Mouse (Mus musculus): Measurements from ENCODE around the gene Ccz1. TPM values are rescaled to one million over a fixed set of nuclear protein-coding genes. Genes with fewer than 3 reads are reported as not detected.

Gene Ccz1
- polyA plus RNA-seq, 1 experiment from 2014 or later, result 51.5 TPM

- no peaks in the 10 kb centered on the region for H3K4me1 ChIP-seq (ENCODE audit: control insufficient read depth in 2 of 2, insufficient read depth in 2 of 2, low read length in 2 of 2)
- H3K27ac ChIP-seq (replicated peaks in 1 of 2; ENCODE audit: control insufficient read depth in 1 of 2, insufficient read depth in 1 of 2, low read depth in 2 of 2, low read length in 2 of 2), result no peak overlapping the region
- ATAC-seq (ENCODE audit: insufficient number of reproducible peaks, insufficient read depth, low FRiP score, low read depth), result no peak
- peak overlapping the region; percentile 44 for H3K4me2 ChIP-seq (ENCODE audit: low read length)
- H3K4me3 ChIP-seq (ENCODE audit: control insufficient read depth in 1 of 2, insufficient read depth in 1 of 2, low read depth in 1 of 2, low read length in 2 of 2), result no peak overlapping the region
- no peaks in the 10 kb centered on the region for H3K36me3 ChIP-seq (ENCODE audit: control insufficient read depth, insufficient read depth, low read length)
- H3K9me3 ChIP-seq (ENCODE audit: control insufficient read depth, low read length), result peaks cover 6% of the 10 kb centered on the region; the same call in 1 of the 2 replicates
- no peaks in the 10 kb centered on the region for H3K27me3 ChIP-seq (ENCODE audit: control insufficient read depth, insufficient read depth, low read length)
- H3K9ac ChIP-seq (ENCODE audit: low read length), result no peak overlapping the region
- WGBS, result 45% methylated on average over 11 of the region's 11 CpGs
Measured at GRCm38 (mm10) chr5:144040720-144041364, 26.2 kb upstream of the Ccz1 start.

DNA sequence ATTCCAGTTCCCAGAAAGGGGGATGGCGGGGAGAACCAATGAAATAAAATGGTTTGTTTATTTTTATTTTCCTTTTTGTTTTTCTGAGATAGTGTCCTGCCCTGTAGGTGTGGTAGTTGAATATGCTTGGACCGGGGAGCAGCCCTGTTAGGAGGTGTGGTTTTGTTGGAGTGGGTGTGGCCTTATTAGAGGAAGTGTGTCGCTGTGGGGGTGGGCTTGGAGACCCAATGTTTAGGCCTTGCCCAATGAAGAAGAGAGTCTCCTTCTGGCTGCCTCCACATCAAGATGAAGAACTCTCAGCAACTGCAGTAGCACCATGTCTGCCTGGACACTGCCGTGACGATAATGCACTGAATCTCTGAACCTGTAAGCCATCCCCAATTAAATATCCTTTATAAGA is 25.2 kb upstream of the Ccz1 start:
- H3K4me2 ChIP-seq (ENCODE audit: low read length), result no peak overlapping the region
- H3K27me3 ChIP-seq (ENCODE audit: control insufficient read depth, insufficient read depth, low read length), result no peaks in the 10 kb centered on the region
- no peak overlapping the region for H3K9ac ChIP-seq (ENCODE audit: low read length)
- H3K4me1 ChIP-seq (ENCODE audit: control insufficient read depth in 2 of 2, insufficient read depth in 2 of 2, low read length in 2 of 2), result no peaks in the 10 kb centered on the region
- WGBS, result 78% methylated on average over 5 of the region's 5 CpGs
- ATAC-seq (ENCODE audit: insufficient number of reproducible peaks, insufficient read depth, low FRiP score, low read depth), result no peak
- H3K36me3 ChIP-seq (ENCODE audit: control insufficient read depth, insufficient read depth, low read length), result no peaks in the 10 kb centered on the region
- no peak overlapping the region for H3K27ac ChIP-seq (replicated peaks in 1 of 2; ENCODE audit: control insufficient read depth in 1 of 2, insufficient read depth in 1 of 2, low read depth in 2 of 2, low read length in 2 of 2)
- H3K4me3 ChIP-seq (ENCODE audit: control insufficient read depth in 1 of 2, insufficient read depth in 1 of 2, low read depth in 1 of 2, low read length in 2 of 2), result no peak overlapping the region
- H3K9me3 ChIP-seq (ENCODE audit: control insufficient read depth, low read length), result peaks cover 6% of the 10 kb centered on the region; the same call in 1 of the 2 replicates

DNA sequence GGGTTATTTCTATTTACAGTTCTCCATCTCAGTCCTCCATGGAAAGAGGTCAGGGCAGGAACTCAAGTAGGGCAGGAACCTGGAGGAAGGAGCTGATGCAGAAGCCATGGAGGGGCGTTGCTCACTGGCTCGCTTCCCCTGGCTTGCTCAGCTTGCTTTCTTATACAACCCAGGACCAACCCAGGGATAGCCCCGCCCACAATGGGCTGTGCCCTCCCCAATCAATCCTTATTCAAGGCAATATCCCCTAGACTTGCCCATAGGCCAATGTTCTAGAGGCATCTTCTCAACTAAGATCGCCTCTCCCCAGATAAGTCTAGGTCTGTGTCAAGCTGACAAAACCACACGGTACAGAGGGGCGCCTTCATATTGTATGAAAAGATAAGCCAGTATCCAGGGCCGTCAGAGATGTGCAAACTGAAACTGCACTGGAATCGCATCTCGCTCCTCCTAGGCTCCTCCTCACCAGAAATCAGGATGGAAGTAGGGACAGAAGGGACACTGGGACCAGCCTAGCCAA is 24.5 kb upstream of the Ccz1 start:
- no peak overlapping the region for H3K9ac ChIP-seq (ENCODE audit: low read length)
- WGBS, result 69% methylated on average over 9 of the region's 9 CpGs
- no peak overlapping the region for H3K4me3 ChIP-seq (ENCODE audit: control insufficient read depth in 1 of 2, insufficient read depth in 1 of 2, low read depth in 1 of 2, low read length in 2 of 2)
- no peak overlapping the region for H3K27ac ChIP-seq (replicated peaks in 1 of 2; ENCODE audit: control insufficient read depth in 1 of 2, insufficient read depth in 1 of 2, low read depth in 2 of 2, low read length in 2 of 2)
- H3K4me2 ChIP-seq (ENCODE audit: low read length), result no peak overlapping the region
- H3K4me1 ChIP-seq (ENCODE audit: control insufficient read depth in 2 of 2, insufficient read depth in 2 of 2, low read length in 2 of 2), result no peaks in the 10 kb centered on the region
- peaks cover 6% of the 10 kb centered on the region; the same call in 1 of the 2 replicates for H3K9me3 ChIP-seq (ENCODE audit: control insufficient read depth, low read length)
- H3K27me3 ChIP-seq (ENCODE audit: control insufficient read depth, insufficient read depth, low read length), result no peaks in the 10 kb centered on the region
- no peaks in the 10 kb centered on the region for H3K36me3 ChIP-seq (ENCODE audit: control insufficient read depth, insufficient read depth, low read length)
- ATAC-seq (ENCODE audit: insufficient number of reproducible peaks, insufficient read depth, low FRiP score, low read depth), result no peak

DNA sequence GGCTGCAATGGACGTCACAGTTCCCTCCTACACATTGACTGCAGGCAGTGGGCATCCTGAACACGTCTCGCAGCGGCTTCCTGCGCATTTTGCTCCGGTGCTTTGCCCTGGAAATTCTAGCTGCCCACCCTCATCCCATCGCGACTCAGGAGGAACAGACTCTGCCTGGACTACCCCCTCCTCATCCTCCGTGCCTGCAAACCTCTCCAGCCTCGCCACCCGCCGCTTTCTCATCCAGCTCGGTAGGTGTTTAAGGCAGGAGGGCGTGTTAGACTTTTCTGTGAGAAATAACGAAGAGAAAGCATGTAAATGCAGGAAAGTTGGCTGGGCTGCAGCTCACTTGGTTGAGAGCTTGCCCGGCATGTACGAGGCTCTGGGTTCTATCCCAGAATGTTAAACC is 22.3 kb upstream of the Ccz1 start:
- no peaks in the 10 kb centered on the region for H3K4me1 ChIP-seq (ENCODE audit: control insufficient read depth in 2 of 2, insufficient read depth in 2 of 2, low read length in 2 of 2)
- no peaks in the 10 kb centered on the region for H3K27me3 ChIP-seq (ENCODE audit: control insufficient read depth, insufficient read depth, low read length)
- no peak for ATAC-seq (ENCODE audit: insufficient number of reproducible peaks, insufficient read depth, low FRiP score, low read depth)
- WGBS, result 50% methylated on average over 17 of the region's 17 CpGs
- no peak overlapping the region for H3K9ac ChIP-seq (ENCODE audit: low read length)
- peaks cover 6% of the 10 kb centered on the region; the same call in 1 of the 2 replicates for H3K9me3 ChIP-seq (ENCODE audit: control insufficient read depth, low read length)
- no peak overlapping the region for H3K4me2 ChIP-seq (ENCODE audit: low read length)
- no peak overlapping the region for H3K4me3 ChIP-seq (ENCODE audit: control insufficient read depth in 1 of 2, insufficient read depth in 1 of 2, low read depth in 1 of 2, low read length in 2 of 2)
- H3K36me3 ChIP-seq (ENCODE audit: control insufficient read depth, insufficient read depth, low read length), result no peaks in the 10 kb centered on the region
- no peak overlapping the region for H3K27ac ChIP-seq (replicated peaks in 1 of 2; ENCODE audit: control insufficient read depth in 1 of 2, insufficient read depth in 1 of 2, low read depth in 2 of 2, low read length in 2 of 2)

- H3K4me3 ChIP-seq (ENCODE audit: control insufficient read depth in 1 of 2, insufficient read depth in 1 of 2, low read depth in 1 of 2, low read length in 2 of 2), result no peak overlapping the region
- no peaks in the 10 kb centered on the region for H3K4me1 ChIP-seq (ENCODE audit: control insufficient read depth in 2 of 2, insufficient read depth in 2 of 2, low read length in 2 of 2)
- ATAC-seq (ENCODE audit: insufficient number of reproducible peaks, insufficient read depth, low FRiP score, low read depth), result no peak
- no peaks in the 10 kb centered on the region for H3K36me3 ChIP-seq (ENCODE audit: control insufficient read depth, insufficient read depth, low read length)
- 0 out of 2 replicates have a peak, but pooled peaks cover under 1% of the 10 kb centered on the region for H3K9me3 ChIP-seq (ENCODE audit: control insufficient read depth, low read length)
- H3K4me2 ChIP-seq (ENCODE audit: low read length), result no peak overlapping the region
- no peak overlapping the region for H3K27ac ChIP-seq (replicated peaks in 1 of 2; ENCODE audit: control insufficient read depth in 1 of 2, insufficient read depth in 1 of 2, low read depth in 2 of 2, low read length in 2 of 2)
- 54% methylated on average over 7 of the region's 7 CpGs for WGBS
- H3K9ac ChIP-seq (ENCODE audit: low read length), result no peak overlapping the region
- H3K27me3 ChIP-seq (ENCODE audit: control insufficient read depth, insufficient read depth, low read length), result no peaks in the 10 kb centered on the region
Measured at GRCm38 (mm10) chr5:144034567-144034966, 19.9 kb upstream of the Ccz1 start.

GRCm38 (mm10) chr5:144032491-144032890 is 17.8 kb upstream of the Ccz1 start:
- 90% methylated on average over 7 of the region's 7 CpGs for WGBS
- H3K4me1 ChIP-seq (ENCODE audit: control insufficient read depth in 2 of 2, insufficient read depth in 2 of 2, low read length in 2 of 2), result no peaks in the 10 kb centered on the region
- no peak overlapping the region for H3K4me3 ChIP-seq (ENCODE audit: control insufficient read depth in 1 of 2, insufficient read depth in 1 of 2, low read depth in 1 of 2, low read length in 2 of 2)
- no peak for ATAC-seq (ENCODE audit: insufficient number of reproducible peaks, insufficient read depth, low FRiP score, low read depth)
- H3K9ac ChIP-seq (ENCODE audit: low read length), result no peak overlapping the region
- no peaks in the 10 kb centered on the region for H3K27me3 ChIP-seq (ENCODE audit: control insufficient read depth, insufficient read depth, low read length)
- no peak overlapping the region for H3K27ac ChIP-seq (replicated peaks in 1 of 2; ENCODE audit: control insufficient read depth in 1 of 2, insufficient read depth in 1 of 2, low read depth in 2 of 2, low read length in 2 of 2)
- no peaks in the 10 kb centered on the region for H3K9me3 ChIP-seq (ENCODE audit: control insufficient read depth, low read length)
- H3K36me3 ChIP-seq (ENCODE audit: control insufficient read depth, insufficient read depth, low read length), result no peaks in the 10 kb centered on the region
- no peak overlapping the region for H3K4me2 ChIP-seq (ENCODE audit: low read length)

DNA sequence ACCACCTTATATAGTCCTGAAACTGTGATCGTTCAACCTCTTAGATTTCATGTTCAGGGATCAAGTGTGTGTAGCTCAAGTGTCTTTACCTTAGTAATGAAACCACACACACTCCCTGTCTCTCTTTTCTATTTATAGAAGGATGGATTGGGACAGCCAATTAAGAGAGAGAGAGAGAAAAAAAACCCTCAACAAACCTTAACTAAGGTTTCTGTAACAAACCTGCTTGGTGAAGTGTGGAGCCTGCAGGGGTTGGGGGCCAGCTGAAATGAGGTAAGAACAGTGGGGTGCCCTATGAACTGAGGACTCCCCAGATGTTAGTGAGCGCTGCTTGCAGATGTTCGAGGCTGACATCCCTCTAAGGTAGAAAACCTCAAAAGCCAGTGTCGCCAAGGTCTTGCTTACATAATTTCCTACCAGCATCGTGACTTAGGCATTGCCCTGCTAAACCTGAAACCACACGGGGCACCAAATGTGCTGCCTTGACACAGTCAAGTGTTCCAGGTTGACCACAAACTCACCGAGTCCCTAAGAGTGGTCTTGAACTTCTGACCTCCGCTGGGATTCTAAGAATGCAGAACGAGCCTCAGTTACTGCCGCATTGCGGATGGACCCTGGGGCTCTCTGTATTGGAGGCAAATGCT is 12.1 kb upstream of the Ccz1 start, which contains the start of gene Ocm:
Ocm (minus strand) TSS at position 51 of the 644 bp plus-strand sequence.
- no peak for ATAC-seq (ENCODE audit: insufficient number of reproducible peaks, insufficient read depth, low FRiP score, low read depth)
- Histone ChIP-seq H3K9me3 (ENCODE audit: control insufficient read depth, low read length) (no peaks in the 10 kb centered on the region), H3K27ac (replicated peaks in 1 of 2; ENCODE audit: control insufficient read depth in 1 of 2, insufficient read depth in 1 of 2, low read depth in 2 of 2, low read length in 2 of 2) (no peak within 1 kb of the TSS), H3K4me3 (ENCODE audit: control insufficient read depth in 1 of 2, insufficient read depth in 1 of 2, low read depth in 1 of 2, low read length in 2 of 2) (no peak within 1 kb of the TSS), H3K27me3 (ENCODE audit: control insufficient read depth, insufficient read depth, low read length) (no peaks in the 10 kb centered on the region), H3K36me3 (ENCODE audit: control insufficient read depth, insufficient read depth, low read length) (no peaks in the 10 kb centered on the region), H3K9ac (ENCODE audit: low read length) (no peak within 1 kb of the TSS), H3K4me1 (ENCODE audit: control insufficient read depth in 2 of 2, insufficient read depth in 2 of 2, low read length in 2 of 2) (no peaks in the 10 kb centered on the region), H3K4me2 (ENCODE audit: low read length) (no peak within 1 kb of the TSS)
- WGBS, result 52% methylated on average over 11 of the region's 11 CpGs

All from heart, embryonic 14.5 days (tissue).